Mouse (Mus musculus) cerebellum, adult 11 months (tissue): ENCODE measurements around the gene Ccl2.

Experiments
- DNase-seq: peaks from one replicate; pipeline ENCODE4 v3.0.0; 2022

Ccl2 gene

GRCm38 (mm10) chr11:82038535-82038934 is 3.2 kb downstream of the Ccl2 start, which contains the start of gene Gm17268:
Gene Gm17268, minus strand, starts transcription at chr11:82038562.
- no peak for DNase-seq

GRCm38 (mm10) chr11:82039132-82039660 is 3.8 kb downstream of the Ccl2 start:
- DNase-seq, result no peak

GRCm38 (mm10) chr11:82041671-82042080 is 6.3 kb downstream of the Ccl2 start:
- no peak for DNase-seq

GRCm38 (mm10) chr11:82045471-82045870 is 10.1 kb downstream of the Ccl2 start, which contains the start of gene Ccl7:
Gene Ccl7, plus strand, starts transcription at chr11:82045712.
- DNase-seq, result no peak

DNA sequence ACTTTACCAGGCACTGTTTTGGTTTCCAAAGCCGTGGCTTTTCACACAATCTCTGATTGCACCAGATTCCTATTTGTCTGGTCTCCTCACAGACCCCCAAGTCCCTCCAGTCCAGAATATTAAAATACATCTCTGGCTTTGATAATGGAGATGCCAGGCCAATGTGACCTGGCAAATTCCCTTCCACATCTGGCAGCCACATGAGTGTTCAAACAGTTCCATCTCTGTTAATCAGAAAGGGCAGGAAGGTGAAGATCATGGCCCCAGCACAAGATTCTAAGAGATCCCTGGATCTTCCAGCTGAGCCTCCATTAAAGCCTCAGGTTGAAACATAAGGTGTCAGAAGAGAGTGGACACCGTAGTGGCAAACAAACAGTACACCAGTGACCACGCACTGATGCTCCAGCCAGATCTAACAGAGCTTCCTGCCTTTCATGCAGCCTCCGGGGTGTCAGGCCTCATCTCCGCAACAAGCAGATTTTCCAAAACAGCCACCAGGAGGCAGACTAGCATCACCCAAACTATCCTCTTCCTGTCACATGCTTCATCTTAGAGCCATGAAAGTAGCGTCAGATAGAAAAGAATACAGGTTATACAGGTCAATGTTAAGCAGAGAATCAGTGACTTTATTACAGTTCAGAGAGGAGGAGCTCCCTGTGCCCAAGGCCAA is 12.5 kb downstream of the Ccl2 start:
- no peak for DNase-seq

- DNase-seq, result no peak
These were observed 18.5 kb downstream of the Ccl2 start for GRCm38 (mm10) chr11:82053849-82054248.

GRCm38 (mm10) chr11:82057646-82058045 is 22.3 kb downstream of the Ccl2 start, which contains the start of gene Ccl11:
Gene Ccl11, plus strand, starts transcription at chr11:82057823.
- DNase-seq, result no peak

- no peak for DNase-seq
These were observed 26.9 kb downstream of the Ccl2 start for GRCm38 (mm10) chr11:82062226-82062625.

DNA sequence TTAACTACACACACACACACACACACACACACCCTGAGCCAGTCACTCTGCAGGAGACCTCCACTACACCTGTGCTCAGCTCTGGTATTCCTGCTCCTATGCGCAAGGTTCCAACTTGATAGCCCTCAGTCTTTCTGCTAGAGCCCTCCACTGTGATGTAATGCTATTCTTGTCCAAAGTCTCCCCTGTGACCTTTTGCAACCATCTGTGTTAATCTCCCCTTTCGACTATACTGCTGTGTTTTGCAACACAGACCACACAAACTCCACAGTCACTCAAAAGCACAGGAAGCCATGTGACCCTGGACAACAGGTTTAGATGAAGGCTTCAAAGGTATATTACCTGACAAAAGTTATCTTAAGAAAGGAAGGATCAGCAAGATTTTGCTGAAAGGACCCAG is 28.1 kb downstream of the Ccl2 start:
- no peak for DNase-seq

DNA sequence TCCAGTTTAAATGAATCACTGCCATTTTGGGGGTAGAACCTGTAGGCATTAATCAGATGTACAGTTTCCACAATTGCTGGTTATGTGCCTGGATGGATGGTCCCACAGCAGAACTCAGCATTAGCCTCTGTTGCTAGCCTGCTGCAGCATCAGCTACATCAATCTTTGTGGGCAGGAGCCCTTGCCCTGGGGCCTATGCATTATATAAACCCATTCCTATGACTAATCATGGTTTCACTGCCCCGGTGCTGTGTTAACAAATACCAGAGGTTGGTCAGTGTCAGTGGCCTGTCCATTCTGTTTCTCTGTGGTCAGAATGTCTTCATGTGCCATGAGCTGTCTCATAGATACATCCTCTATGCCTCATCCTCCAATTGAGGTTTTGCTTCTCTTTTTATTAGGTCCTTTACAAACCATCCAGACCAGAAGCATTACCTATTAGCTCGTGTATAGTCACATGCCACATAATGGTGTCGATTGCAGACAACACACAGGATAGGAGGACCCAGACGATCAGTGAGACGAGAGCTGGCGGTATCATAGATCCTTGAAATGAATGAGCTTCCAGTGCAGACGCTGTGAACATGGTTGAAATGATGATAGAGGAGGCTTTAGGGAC is 31.7 kb downstream of the Ccl2 start:
- DNase-seq, result no peak

GRCm38 (mm10) chr11:82071076-82071475 is 35.7 kb downstream of the Ccl2 start:
- DNase-seq, result no peak

DNA sequence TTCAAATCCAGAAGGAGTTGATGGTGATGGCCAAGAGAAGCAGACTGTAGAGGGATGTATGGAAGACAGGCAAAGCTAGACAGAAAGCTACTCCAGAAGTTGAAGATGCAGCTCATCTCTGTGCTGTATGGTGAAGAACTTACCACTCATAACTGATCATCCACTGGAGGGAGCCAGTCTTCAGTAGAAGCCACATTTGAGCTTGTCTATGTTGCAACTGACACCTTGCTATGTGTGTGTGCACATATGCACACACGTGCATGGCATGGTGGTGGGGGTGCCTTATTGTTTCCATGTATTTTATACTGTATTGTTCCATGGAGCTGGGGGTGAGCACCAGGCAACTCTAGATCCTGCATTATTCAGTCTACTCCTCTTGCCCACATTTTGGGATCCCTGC is 37.0 kb downstream of the Ccl2 start:
- no peak for DNase-seq

- DNase-seq, result no peak
These were observed 37.6 kb downstream of the Ccl2 start for GRCm38 (mm10) chr11:82072984-82073383.

GRCm38 (mm10) chr11:82073686-82074085 is 38.3 kb downstream of the Ccl2 start:
- no peak for DNase-seq

GRCm38 (mm10) chr11:82077031-82077430 is 41.7 kb downstream of the Ccl2 start:
- DNase-seq, result no peak

DNA sequence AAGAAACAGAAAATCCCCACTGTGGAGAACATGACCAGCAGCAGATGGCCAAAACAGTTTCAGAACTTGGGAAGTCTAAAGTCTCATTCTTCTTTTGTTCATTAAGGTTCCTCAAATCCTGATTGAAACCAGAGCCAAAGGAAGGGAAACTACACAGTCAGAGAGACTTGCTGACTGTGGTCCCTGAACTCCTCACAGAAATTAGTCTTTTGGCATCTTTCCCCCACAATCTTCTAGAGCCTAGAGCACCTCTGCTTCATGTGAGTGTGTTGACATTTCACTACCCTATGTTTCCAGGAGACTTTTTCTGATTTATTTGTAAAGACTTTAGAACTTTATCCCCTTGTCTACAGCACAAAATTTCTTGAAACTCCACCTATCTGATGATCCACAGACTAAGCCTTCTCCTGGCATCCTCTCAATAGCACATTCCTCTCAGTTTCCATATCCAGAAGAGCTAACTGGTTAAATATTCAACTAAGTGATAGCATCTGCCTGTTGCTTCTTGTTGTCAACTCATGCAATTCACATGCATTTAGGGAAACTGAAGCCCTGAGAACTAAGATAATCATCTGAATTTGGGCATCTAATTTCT is 42.9 kb downstream of the Ccl2 start:
- DNase-seq, result no peak

GRCm38 (mm10) chr11:82080865-82081264 is 45.5 kb downstream of the Ccl2 start:
- no peak for DNase-seq

GRCm38 (mm10) chr11:82084360-82084759 is 49.0 kb downstream of the Ccl2 start:
- DNase-seq, result no peak
